Mouse (Mus musculus): Measurements from ENCODE around the gene Wdr46. TPM values are rescaled to one million over a fixed set of nuclear protein-coding genes. Genes with fewer than 3 reads are reported as not detected.

Wdr46 gene
- polyA plus RNA-seq, 1 experiment from 2014 or later = 8.8 TPM

GRCm38 (mm10) chr17:33941381-33941780, 921 bp downstream of the Wdr46 start:
- no peak overlapping the region for H3K27ac ChIP-seq (ENCODE audit: low read length)
- no peaks in the 10 kb centered on the region for H3K27me3 ChIP-seq (replicated peaks; ENCODE audit: insufficient read depth, low read length)
- 0 out of 2 replicates have a peak, but pooled peaks cover 8% of the 10 kb centered on the region for H3K36me3 ChIP-seq (ENCODE audit: insufficient read depth, low read length)
- H3K9me3 ChIP-seq (ENCODE audit: low read length) = no peaks in the 10 kb centered on the region
- ATAC-seq (no peak), DNase-seq (ENCODE audit: low spot score) (no peak)
- H3K9ac ChIP-seq (replicated peaks; ENCODE audit: low read depth) = peak overlapping the region; percentile 87; the same call in 1 of the 2 replicates
- TF ChIP-seq CTCF (IDR thresholded peaks at IDR 0.05) (no peak), EP300 (IDR thresholded peaks at IDR 0.05) (no peak)
- H3K4me2 ChIP-seq (replicated peaks; ENCODE audit: low read depth, low read length) = peak overlapping the region; percentile 97
- WGBS = 46% methylated on average over 19 of the region's 19 CpGs
- H3K4me1 ChIP-seq (ENCODE audit: insufficient read depth, low read depth, low read length) = peaks cover 6% of the 10 kb centered on the region; the same call in 1 of the 2 replicates
- H3K4me3 ChIP-seq (ENCODE audit: low read depth, low read length) = peak overlapping the region; percentile 62

- H3K27ac ChIP-seq (ENCODE audit: low read length) = no peak overlapping the region
- H3K4me2 ChIP-seq (replicated peaks; ENCODE audit: low read depth, low read length) = no peak overlapping the region
- H3K4me1 ChIP-seq (ENCODE audit: insufficient read depth, low read depth, low read length) = peaks cover 6% of the 10 kb centered on the region; the same call in 1 of the 2 replicates
- WGBS = 91% methylated on average over 15 of the region's 15 CpGs
- H3K4me3 ChIP-seq (ENCODE audit: low read depth, low read length) = no peak overlapping the region
- no peaks in the 10 kb centered on the region for H3K36me3 ChIP-seq (ENCODE audit: insufficient read depth, low read length)
- DNase-seq (ENCODE audit: low spot score) (no peak), ATAC-seq (no peak)
- H3K27me3 ChIP-seq (replicated peaks; ENCODE audit: insufficient read depth, low read length) = no peaks in the 10 kb centered on the region
- H3K9ac ChIP-seq (replicated peaks; ENCODE audit: low read depth) = no peak overlapping the region
- no peak for TF ChIP-seq EP300 (IDR thresholded peaks at IDR 0.05)
- no peak for TF ChIP-seq CTCF (IDR thresholded peaks at IDR 0.05)
- no peaks in the 10 kb centered on the region for H3K9me3 ChIP-seq (ENCODE audit: low read length)
These were observed 3.0 kb downstream of the Wdr46 start for GRCm38 (mm10) chr17:33943454-33943853.

- no peak overlapping the region for H3K4me2 ChIP-seq (replicated peaks; ENCODE audit: low read depth, low read length)
These were observed 7.1 kb downstream of the Wdr46 start for GRCm38 (mm10) chr17:33947430-33948089.

GRCm38 (mm10) chr17:33948090-33948904, 7.8 kb downstream of the Wdr46 start:
- H3K36me3 ChIP-seq (ENCODE audit: insufficient read depth, low read length) = peaks cover 4% of the 10 kb centered on the region; the same call in 1 of the 2 replicates
- DNase-seq (ENCODE audit: low spot score) (no peak), ATAC-seq (no peak)
- H3K27me3 ChIP-seq (replicated peaks; ENCODE audit: insufficient read depth, low read length) = no peaks in the 10 kb centered on the region
- H3K4me3 ChIP-seq (ENCODE audit: low read depth, low read length) = no peak overlapping the region
- H3K27ac ChIP-seq (ENCODE audit: low read length) = no peak overlapping the region
- H3K4me2 ChIP-seq (replicated peaks; ENCODE audit: low read depth, low read length) = no peak overlapping the region
- H3K9me3 ChIP-seq (ENCODE audit: low read length) = no peaks in the 10 kb centered on the region
- TF ChIP-seq CTCF (IDR thresholded peaks at IDR 0.05) = no peak
- TF ChIP-seq EP300 (IDR thresholded peaks at IDR 0.05) = no peak
- peaks cover 3% of the 10 kb centered on the region; the same call in 1 of the 2 replicates for H3K4me1 ChIP-seq (ENCODE audit: insufficient read depth, low read depth, low read length)
- WGBS = 82% methylated on average over 21 of the region's 22 CpGs
- no peak overlapping the region for H3K9ac ChIP-seq (replicated peaks; ENCODE audit: low read depth)

More at GRCm38 (mm10) chr17:33947430-33948089, 7.1 kb downstream of the Wdr46 start:
- Histone ChIP-seq H3K27me3 (replicated peaks; ENCODE audit: insufficient read depth, low read length) (no peaks in the 10 kb centered on the region), H3K9me3 (ENCODE audit: low read length) (no peaks in the 10 kb centered on the region), H3K36me3 (ENCODE audit: insufficient read depth, low read length) (no peaks in the 10 kb centered on the region), H3K9ac (replicated peaks; ENCODE audit: low read depth) (no peak overlapping the region), H3K4me1 (ENCODE audit: insufficient read depth, low read depth, low read length) (peaks cover 3% of the 10 kb centered on the region; the same call in 1 of the 2 replicates), H3K4me3 (ENCODE audit: low read depth, low read length) (no peak overlapping the region), H3K27ac (ENCODE audit: low read length) (no peak overlapping the region)
- no peak for DNase-seq (ENCODE audit: low spot score)
- TF ChIP-seq CTCF (IDR thresholded peaks at IDR 0.05) (no peak), EP300 (IDR thresholded peaks at IDR 0.05) (no peak)
- ATAC-seq = no peak
- WGBS = 87% methylated on average over 10 of the region's 10 CpGs

- 83% methylated on average over 19 of the region's 19 CpGs for WGBS
- Histone ChIP-seq H3K9me3 (ENCODE audit: low read length) (no peaks in the 10 kb centered on the region), H3K4me2 (replicated peaks; ENCODE audit: low read depth, low read length) (no peak overlapping the region), H3K4me3 (ENCODE audit: low read depth, low read length) (no peak overlapping the region), H3K27me3 (replicated peaks; ENCODE audit: insufficient read depth, low read length) (no peaks in the 10 kb centered on the region), H3K27ac (ENCODE audit: low read length) (no peak overlapping the region), H3K9ac (replicated peaks; ENCODE audit: low read depth) (no peak overlapping the region), H3K36me3 (ENCODE audit: insufficient read depth, low read length) (peaks cover 4% of the 10 kb centered on the region; the same call in 1 of the 2 replicates), H3K4me1 (ENCODE audit: insufficient read depth, low read depth, low read length) (peaks cover 4% of the 10 kb centered on the region; the same call in 1 of the 2 replicates)
- DNase-seq (ENCODE audit: low spot score) (no peak), ATAC-seq (no peak)
- no peak for TF ChIP-seq EP300 (IDR thresholded peaks at IDR 0.05)
- no peak for TF ChIP-seq CTCF (IDR thresholded peaks at IDR 0.05)
These were observed 8.6 kb downstream of the Wdr46 start for GRCm38 (mm10) chr17:33948905-33949537.

Measured in lung, postnatal 0 days (tissue).